Mouse (Mus musculus) cortical plate, adult 2 months (tissue): ENCODE measurements around the gene Tspo. TPM values are rescaled to one million over a fixed set of nuclear protein-coding genes. Genes with fewer than 3 reads are reported as not detected.

ENCODE experiments used
- H3K27ac ChIP-seq: fragments of 200-500 bp; 2 replicates; pipeline ENCODE4 v1.5.1; 2012; ENCODE audit warnings: low read length, control low read depth, inconsistent platforms; ENCODE audit not compliant: insufficient read depth
- H3K4me1 ChIP-seq: fragments of 200-500 bp; 2 replicates; pipeline ENCODE4 v1.6.1; 2011; ENCODE audit warnings: low read length; ENCODE audit not compliant: control insufficient read depth, insufficient read depth
- H3K4me3 ChIP-seq: fragments of 200-500 bp; 2 replicates; pipeline ENCODE4 v1.5.1; 2011; ENCODE audit warnings: mild to moderate bottlenecking, low read length, control low read depth; ENCODE audit not compliant: insufficient read depth
- CTCF ChIP-seq: fragments of 200-500 bp; IDR thresholded peaks from 2 replicates; pipeline ENCODE4 v1.5.1; 2011; ENCODE audit warnings: mild to moderate bottlenecking, control low read depth, low read length; ENCODE audit not compliant: insufficient read depth; ENCODE audit errors: extremely low read depth
- POLR2A ChIP-seq: fragments of 200-500 bp; IDR thresholded peaks from 2 replicates; pipeline ENCODE4 v1.6.1; 2011; ENCODE audit warnings: mild to moderate bottlenecking, low read length, control low read depth; ENCODE audit not compliant: insufficient read depth; ENCODE audit errors: extremely low read depth
- polyA plus RNA-seq: library from polyadenylated mRNA; depleted of rRNA; stranded (reverse); fragments of >200 nt; gene quantifications from 2 replicates; pipeline ENCODE4 v1.2.3, GENCODE M21; 2012

Tspo gene
- polyA plus RNA-seq, 1 experiment, result 11.5 TPM

DNA sequence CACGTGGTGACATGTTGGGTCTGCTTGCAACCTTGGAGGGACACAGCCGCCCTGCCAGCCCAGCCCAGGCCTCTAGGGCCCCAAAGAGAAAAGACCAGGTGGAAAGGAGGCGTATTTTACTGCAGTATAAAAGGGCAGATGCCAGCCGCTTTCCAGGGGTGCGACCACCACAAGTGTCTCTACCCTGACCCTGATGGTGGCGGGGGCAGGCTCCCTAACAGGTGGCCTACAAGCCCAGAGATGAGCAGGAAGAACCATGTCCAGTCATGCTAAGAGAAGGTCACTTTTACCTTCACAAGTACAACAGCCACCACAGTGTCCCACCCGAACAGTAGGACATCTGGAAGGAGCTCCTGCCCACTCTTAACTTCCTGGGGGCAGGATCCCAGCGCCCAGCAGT is 12.2 kb downstream of the Tspo start:
- H3K4me3 ChIP-seq, result no peak overlapping the region
- H3K27ac ChIP-seq, result no peak overlapping the region
- H3K4me1 ChIP-seq, result no peaks in the 10 kb centered on the region
- TF ChIP-seq CTCF (no peak), POLR2A (no peak)

DNA sequence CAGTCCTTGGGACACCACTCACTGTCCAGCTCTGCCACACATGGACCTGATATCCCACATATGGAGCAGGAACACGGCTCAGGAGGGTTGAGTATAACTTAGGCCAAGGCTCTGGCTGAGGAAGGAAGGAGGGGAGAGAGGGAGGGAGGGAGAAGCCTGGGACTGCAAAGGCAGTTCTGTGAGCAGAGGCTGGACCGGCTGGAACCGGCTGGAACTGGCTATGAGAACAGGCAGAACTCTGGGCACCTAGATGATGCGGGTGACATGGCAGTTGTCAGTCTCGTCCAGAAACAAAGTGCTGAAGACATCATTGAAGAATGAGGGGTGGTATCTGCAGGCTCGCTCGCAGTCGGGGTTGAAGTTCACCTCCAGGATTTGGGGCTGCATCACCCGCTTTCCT is 13.3 kb downstream of the Tspo start:
- Histone ChIP-seq H3K27ac (no peak overlapping the region), H3K4me1 (no peaks in the 10 kb centered on the region), H3K4me3 (no peak overlapping the region)
- TF ChIP-seq POLR2A (no peak), CTCF (no peak)

- no peak overlapping the region for H3K27ac ChIP-seq
- H3K4me1 ChIP-seq, result no peaks in the 10 kb centered on the region
- H3K4me3 ChIP-seq, result no peak overlapping the region
- no peak for TF ChIP-seq CTCF
- TF ChIP-seq POLR2A, result no peak
These were observed 19.5 kb downstream of the Tspo start for GRCm38 (mm10) chr15:83582931-83583330.

DNA sequence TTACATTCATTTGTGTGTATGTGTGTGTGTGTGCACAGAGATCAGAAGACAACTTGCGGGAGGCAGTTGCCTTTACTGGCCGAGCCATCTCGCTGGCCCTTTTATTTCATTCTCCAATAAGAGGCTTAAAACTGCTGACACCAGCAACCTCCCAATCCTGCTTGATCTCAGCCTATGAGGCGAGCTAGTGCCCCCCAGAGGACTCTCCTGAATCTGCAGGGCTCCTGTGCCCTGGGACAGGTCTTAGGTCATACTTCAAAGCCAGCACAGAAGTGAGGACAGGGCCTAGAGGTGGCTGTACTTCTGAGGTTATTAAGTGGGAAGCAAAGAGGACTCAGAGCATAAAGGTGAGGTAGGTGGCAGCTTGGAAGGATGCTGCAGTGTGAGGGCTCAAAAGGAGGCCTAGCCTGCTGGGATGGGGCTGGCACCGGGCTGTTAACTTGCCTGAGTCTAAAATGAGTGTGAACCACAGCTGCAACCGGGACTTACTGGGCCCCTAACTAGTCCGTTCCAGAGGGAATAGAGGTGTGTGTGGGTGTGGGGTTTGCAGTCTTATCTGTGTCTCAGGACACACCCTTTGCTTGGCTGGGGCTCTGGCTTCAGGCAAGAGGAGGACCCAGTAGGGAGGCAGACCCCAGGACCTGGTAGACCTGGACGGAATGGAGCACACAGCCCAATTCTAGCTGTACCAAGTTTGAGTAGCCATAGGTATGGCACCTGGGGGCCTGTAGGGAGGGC is 20.2 kb downstream of the Tspo start:
- Histone ChIP-seq H3K4me1 (no peaks in the 10 kb centered on the region), H3K27ac (no peak overlapping the region), H3K4me3 (no peak overlapping the region)
- TF ChIP-seq POLR2A, result no peak
- peak; percentile 44 for TF ChIP-seq CTCF

- TF ChIP-seq CTCF (no peak), POLR2A (no peak)
- Histone ChIP-seq H3K27ac (no peak overlapping the region), H3K4me1 (no peaks in the 10 kb centered on the region), H3K4me3 (no peak overlapping the region)
These were observed 21.4 kb downstream of the Tspo start for GRCm38 (mm10) chr15:83584741-83585220.

- Histone ChIP-seq H3K27ac (no peak overlapping the region), H3K4me1 (0 out of 2 replicates have a peak, but pooled peaks cover 2% of the 10 kb centered on the region), H3K4me3 (no peak overlapping the region)
- no peak for TF ChIP-seq CTCF
- TF ChIP-seq POLR2A, result no peak
These were observed 27.4 kb downstream of the Tspo start for GRCm38 (mm10) chr15:83590841-83591240.

GRCm38 (mm10) chr15:83591758-83592157 is 28.4 kb downstream of the Tspo start:
- H3K4me3 ChIP-seq, result no peak overlapping the region
- TF ChIP-seq CTCF (no peak), POLR2A (no peak)
- H3K4me1 ChIP-seq, result 0 out of 2 replicates have a peak, but pooled peaks cover 2% of the 10 kb centered on the region
- H3K27ac ChIP-seq, result no peak overlapping the region

DNA sequence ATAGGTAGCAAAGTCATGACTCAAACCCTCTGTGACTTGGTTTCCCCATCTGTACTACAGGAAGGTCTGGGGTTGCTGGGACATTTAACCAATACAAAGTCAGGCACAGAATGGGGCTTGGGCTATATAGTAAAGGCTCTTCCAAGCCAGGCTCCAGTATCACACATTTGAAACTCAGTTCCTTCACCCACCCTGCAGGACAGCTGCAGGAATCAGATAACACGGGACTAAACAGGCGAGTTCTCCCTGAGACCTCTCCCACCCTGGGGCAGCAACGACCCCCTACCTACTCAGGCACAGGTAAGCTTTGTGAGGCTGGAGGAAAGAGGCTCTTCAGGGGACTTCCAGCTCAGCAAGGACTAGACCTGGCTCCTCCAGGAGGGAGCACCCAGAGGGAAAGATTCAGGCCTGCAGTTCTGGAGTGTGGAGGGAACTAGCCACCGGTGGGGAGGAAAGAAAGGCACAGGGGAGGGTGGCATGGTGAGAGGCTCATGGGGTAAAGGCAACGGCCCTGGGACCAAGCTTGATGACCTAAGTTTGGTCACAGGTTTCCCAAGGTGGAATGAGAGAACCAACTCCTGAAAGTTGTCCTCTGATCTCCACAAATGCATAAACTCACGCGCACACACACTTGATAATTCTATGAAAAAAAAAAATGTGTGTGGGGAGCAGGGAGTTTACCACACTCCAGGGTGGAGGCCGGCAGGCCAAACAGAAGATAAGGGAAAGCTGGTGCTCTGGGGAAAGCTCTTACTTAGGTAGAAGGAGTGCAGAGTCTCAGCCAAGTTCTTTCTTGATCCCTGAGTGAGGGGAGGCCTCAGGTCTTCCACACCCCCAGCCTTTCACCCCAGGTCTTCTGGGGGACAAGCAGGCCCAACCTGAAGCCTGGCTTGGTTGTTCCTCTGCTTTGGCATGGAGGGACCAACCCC is 29.1 kb downstream of the Tspo start:
- Histone ChIP-seq H3K4me1 (0 out of 2 replicates have a peak, but pooled peaks cover 2% of the 10 kb centered on the region), H3K4me3 (no peak overlapping the region; the same call in 1 of the 2 replicates), H3K27ac (no peak overlapping the region)
- TF ChIP-seq CTCF (no peak), POLR2A (no peak)

GRCm38 (mm10) chr15:83593189-83593585 is 29.8 kb downstream of the Tspo start:
- H3K4me3 ChIP-seq, result no peak overlapping the region; the same call in 1 of the 2 replicates
- TF ChIP-seq CTCF (no peak), POLR2A (no peak)
- H3K27ac ChIP-seq, result no peak overlapping the region
- 0 out of 2 replicates have a peak, but pooled peaks cover 2% of the 10 kb centered on the region for H3K4me1 ChIP-seq
